ENCODE assay signal across 17 mouse cellular contexts in genomic region chr12:71450128-71450527, GRCm38 (mm10).
DNase-seq lines count a peak whose midpoint lies in the region; ATAC-seq and TF ChIP-seq lines count a peak whose summit lies in the region.
"Had no signal": no experiment of that assay in that cellular context is flagged by ENCODE, and none has a peak within 500 bp of the region (broad histone marks: within the 10 kb centered on the region; RNA-seq: fewer than 3 reads in every experiment).

No protein-coding gene starts in this region.

- H3K36me3 ChIP-seq in lung, postnatal 0 days (ENCODE audit: insufficient read depth, low read length) = no peaks in the 10 kb centered on the region
- H3K36me3 ChIP-seq in embryonic facial prominence, embryonic 14.5 days (ENCODE audit: control insufficient read depth, insufficient read depth, low read length) = no peaks in the 10 kb centered on the region
- H3K36me3 ChIP-seq: heart, embryonic 15.5 days had no signal

- WGBS in lung, postnatal 0 days = 42% methylated on average over 4 of the region's 4 CpGs
- 72% methylated on average over 4 of the region's 4 CpGs for WGBS in embryonic facial prominence, embryonic 14.5 days

- no peak overlapping the region for H3K4me2 ChIP-seq in lung, postnatal 0 days (replicated peaks; ENCODE audit: low read depth, low read length)
- H3K4me2 ChIP-seq in embryonic facial prominence, embryonic 14.5 days (ENCODE audit: low read depth, low read length) = no peak overlapping the region
- H3K4me2 ChIP-seq: heart, embryonic 15.5 days; hindbrain, embryonic 14.5 days had no signal

- no peaks in the 10 kb centered on the region for H3K4me1 ChIP-seq in lung, postnatal 0 days (ENCODE audit: insufficient read depth, low read depth, low read length)
- peaks cover 13% of the 10 kb centered on the region for H3K4me1 ChIP-seq in embryonic facial prominence, embryonic 14.5 days (ENCODE audit: control insufficient read depth, insufficient read depth, low read length)
- H3K4me1 ChIP-seq: megakaryocyte, embryonic 14.5 days had no signal

- no peak overlapping the region for H3K9ac ChIP-seq in lung, postnatal 0 days (replicated peaks; ENCODE audit: low read depth)
- no peak overlapping the region for H3K9ac ChIP-seq in embryonic facial prominence, embryonic 14.5 days (ENCODE audit: low read depth, low read length)
- H3K9ac ChIP-seq: forebrain, postnatal 0 days; heart, embryonic 15.5 days; hindbrain, embryonic 14.5 days; liver, postnatal 0 days had no signal

- intact Hi-C loops in gastrocnemius, adult 2 months (cut with DNase I) = no loop called here

- H3K27me3 ChIP-seq in lung, postnatal 0 days (replicated peaks; ENCODE audit: insufficient read depth, low read length) = no peaks in the 10 kb centered on the region
- H3K27me3 ChIP-seq in embryonic facial prominence, embryonic 14.5 days (replicated peaks; ENCODE audit: control insufficient read depth, insufficient read depth, low read length) = no peaks in the 10 kb centered on the region
- H3K27me3 ChIP-seq: heart, embryonic 15.5 days; Patski had no signal

- H3K27ac ChIP-seq in gastrocnemius, adult 2 months = no peak overlapping the region; the same call in 1 of the 2 replicates
- no peak overlapping the region for H3K27ac ChIP-seq in lung, postnatal 0 days (ENCODE audit: low read length)
- peak overlapping the region; percentile 79; the same call in 1 of the 2 replicates for H3K27ac ChIP-seq in embryonic facial prominence, embryonic 14.5 days (replicated peaks; ENCODE audit: low read depth, low read length)
- H3K27ac ChIP-seq: heart, embryonic 15.5 days; hindbrain, embryonic 14.5 days had no signal

- peak; percentile 34 for DNase-seq in gastrocnemius, adult 2 months
- DNase-seq in gastrocnemius, postnatal 10 days = no peak
- DNase-seq in lung, postnatal 14 days = peak; percentile 43
- DNase-seq in lung, postnatal 0 days (ENCODE audit: low spot score) = no peak
- DNase-seq in embryonic facial prominence, embryonic 14.5 days (ENCODE audit: low spot score) = no peak
- DNase-seq in layer of hippocampus, adult 9-11 months = no peak
- DNase-seq in layer of hippocampus, postnatal 36 days = no peak
- DNase-seq: B cell, adult 2 months; cerebellum, adult 9-10 months; liver, postnatal 0 days had no signal

- no peaks in the 10 kb centered on the region for H3K9me3 ChIP-seq in lung, postnatal 0 days (ENCODE audit: low read length)
- no peaks in the 10 kb centered on the region for H3K9me3 ChIP-seq in embryonic facial prominence, embryonic 14.5 days (ENCODE audit: control insufficient read depth, low read length)
- H3K9me3 ChIP-seq: heart, embryonic 15.5 days; megakaryocyte, embryonic 14.5 days had no signal

- no peak overlapping the region for H3K4me3 ChIP-seq in gastrocnemius, adult 2 months
- no peak overlapping the region for H3K4me3 ChIP-seq in lung, postnatal 0 days (ENCODE audit: low read depth, low read length)
- no peak overlapping the region for H3K4me3 ChIP-seq in embryonic facial prominence, embryonic 14.5 days (ENCODE audit: low read depth, low read length)
- H3K4me3 ChIP-seq: erythroblast, embryonic 14.5 days; heart, embryonic 15.5 days; megakaryocyte, embryonic 14.5 days had no signal

- no peak for ATAC-seq in lung, postnatal 0 days
- ATAC-seq in embryonic facial prominence, embryonic 14.5 days (ENCODE audit: low read depth) = no peak
- ATAC-seq: intestine, postnatal 0 days; liver, postnatal 0 days; Patski had no signal

- no peak for TF ChIP-seq CTCF in gastrocnemius, adult 2 months (IDR thresholded peaks at IDR 0.05)
- TF ChIP-seq CTCF in lung, postnatal 0 days (IDR thresholded peaks at IDR 0.05) = no peak

- no peak for TF ChIP-seq EP300 in lung, postnatal 0 days (IDR thresholded peaks at IDR 0.05)

Comparison
In these comparisons a context has a peak if more than half of its experiments do, and no peak if none do; other contexts are left out.
1. DNase-seq: peak in gastrocnemius, adult 2 months (single experiment) and lung, postnatal 14 days (single experiment); none in gastrocnemius, postnatal 10 days (single experiment), lung, postnatal 0 days (single experiment), embryonic facial prominence, embryonic 14.5 days (single experiment), layer of hippocampus, adult 9-11 months (single experiment) and layer of hippocampus, postnatal 36 days (0 of 2).